Mouse (Mus musculus) megakaryocyte progenitor cell, adult 5-6 weeks (primary cell): ENCODE results near the gene Ltbr. TPM values are rescaled to one million over a fixed set of nuclear protein-coding genes. Genes with fewer than 3 reads are reported as not detected.

Experiments used
- ATAC-seq: replicated peaks from 2 replicates; pipeline ENCODE4 v1.8.0; 2016; ENCODE audit warnings: mild to moderate bottlenecking, moderate TSS enrichment, inconsistent platforms; ENCODE audit not compliant: poor library complexity
- total RNA-seq, 2 experiments: library from RNA; stranded (forward) in 1 of 2; stranded (reverse) in 1 of 2; fragments of 157-497, 149-512 nt in 1 of 2; fragments of 200-1000 nt in 1 of 2; gene quantifications; 2 replicates each; pipeline versions ENCODE4 v1.2.3 to v1.2.4; 2015 to 2017

Gene Ltbr
- 17.5 and 18.7 TPM in 2 replicates for total RNA-seq (2015)
- 28.2 and 43.7 TPM in 2 replicates for total RNA-seq (2017)

GRCm38 (mm10) chr6:125313546-125314230 is at the start of gene Ltbr:
Ltbr (minus strand) TSS chr6:125313885.
- ATAC-seq = peak; percentile 95

- ATAC-seq = no peak
These were observed 49.3 kb upstream of the Ltbr start for GRCm38 (mm10) chr6:125363021-125363420.

GRCm38 (mm10) chr6:125361467-125362291 is 48.0 kb upstream of the Ltbr start:
- peak; percentile 47; the same call in 1 of the 2 replicates for ATAC-seq

GRCm38 (mm10) chr6:125360846-125361245 is 47.2 kb upstream of the Ltbr start:
- ATAC-seq = no peak

GRCm38 (mm10) chr6:125359999-125360398 is 46.3 kb upstream of the Ltbr start:
- peak; percentile 50 for ATAC-seq

- no peak for ATAC-seq
These were observed 43.6 kb upstream of the Ltbr start for GRCm38 (mm10) chr6:125357334-125357733.

GRCm38 (mm10) chr6:125356264-125356663 is 42.6 kb upstream of the Ltbr start:
- no peak for ATAC-seq

- ATAC-seq = peak; percentile 14; the same call in 1 of the 2 replicates
These were observed 41.6 kb upstream of the Ltbr start for GRCm38 (mm10) chr6:125355197-125355741.

- ATAC-seq = 0 out of 2 replicates have a peak, but pooled peaks have one; percentile 7
These were observed 40.9 kb upstream of the Ltbr start for GRCm38 (mm10) chr6:125354352-125355151.

- ATAC-seq = no peak
These were observed 40.0 kb upstream of the Ltbr start for GRCm38 (mm10) chr6:125353655-125354054.

- no peak for ATAC-seq
These were observed 39.5 kb upstream of the Ltbr start for GRCm38 (mm10) chr6:125353221-125353620.

- no peak for ATAC-seq
These were observed 39.1 kb upstream of the Ltbr start for GRCm38 (mm10) chr6:125352811-125353210.

GRCm38 (mm10) chr6:125352046-125352384 is 38.3 kb upstream of the Ltbr start:
- ATAC-seq = no peak

GRCm38 (mm10) chr6:125351368-125352045 is 37.8 kb upstream of the Ltbr start:
- ATAC-seq = peak; percentile 38

- ATAC-seq = no peak
These were observed 37.3 kb upstream of the Ltbr start for GRCm38 (mm10) chr6:125350995-125351324.

- peak; percentile 16 for ATAC-seq
These were observed 36.7 kb upstream of the Ltbr start for GRCm38 (mm10) chr6:125350231-125350994.

GRCm38 (mm10) chr6:125349575-125350230 is 36.0 kb upstream of the Ltbr start:
- peak; percentile 72 for ATAC-seq

- ATAC-seq = peak; percentile 33
These were observed 35.3 kb upstream of the Ltbr start, which contains the start of gene Tnfrsf1a for GRCm38 (mm10) chr6:125348721-125349574. Tnfrsf1a (plus strand) TSS chr6:125349362.
